Mouse (Mus musculus): ENCODE measurements at regions not wholly inside any gene's neighbourhood (a gene's known extent, or its start where the extent isn't known, plus 50 kb on each side); places are given as distances from the start of the nearest gene placed in this dataset.

GRCm38 (mm10) chr16:86136169-86136568 lies 234.5 kb upstream of the Adamts5 start:
- Histone ChIP-seq H3K36me3 (replicated peaks) (no peaks in the 10 kb centered on the region), H3K27me3 (no peaks in the 10 kb centered on the region), H3K4me3 (replicated peaks) (no peak overlapping the region), H3K4me2 (no peak overlapping the region), H3K27ac (replicated peaks) (no peak overlapping the region), H3K9ac (no peak overlapping the region), H3K9me3 (replicated peaks) (no peaks in the 10 kb centered on the region), H3K4me1 (replicated peaks) (no peaks in the 10 kb centered on the region)
- 39% methylated on average over 3 of the region's 3 CpGs for WGBS (ENCODE audit: insufficient replicate concordance)
- no peak for ATAC-seq (ENCODE audit: insufficient read depth)

DNA sequence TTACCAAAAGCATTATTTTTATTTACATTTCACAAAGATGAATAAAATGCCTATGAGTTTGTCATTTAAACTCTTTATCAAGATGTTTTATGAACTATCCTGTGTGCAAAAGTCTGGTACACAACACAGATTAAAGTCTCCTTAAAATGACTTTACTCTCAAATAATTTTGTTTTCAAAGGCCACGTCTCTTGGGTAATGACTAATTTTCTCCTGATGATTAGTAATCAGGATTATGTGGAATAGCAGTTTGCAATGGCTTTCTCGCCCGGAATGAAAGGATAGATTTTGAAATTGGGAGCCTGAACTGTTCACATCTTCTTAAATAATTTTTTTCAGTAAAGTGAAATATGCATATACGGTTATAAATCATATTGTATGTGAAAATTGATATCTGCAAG lies 225.8 kb upstream of the Adamts5 start:
- Histone ChIP-seq H3K4me2 (no peak overlapping the region), H3K9ac (no peak overlapping the region), H3K27ac (replicated peaks) (no peak overlapping the region), H3K4me3 (replicated peaks) (no peak overlapping the region), H3K27me3 (no peaks in the 10 kb centered on the region), H3K36me3 (replicated peaks) (no peaks in the 10 kb centered on the region), H3K4me1 (replicated peaks) (no peaks in the 10 kb centered on the region), H3K9me3 (replicated peaks) (no peaks in the 10 kb centered on the region)
- WGBS (ENCODE audit: insufficient replicate concordance), result 66% methylated on average over 4 of the region's 4 CpGs
- ATAC-seq (ENCODE audit: insufficient read depth), result no peak

DNA sequence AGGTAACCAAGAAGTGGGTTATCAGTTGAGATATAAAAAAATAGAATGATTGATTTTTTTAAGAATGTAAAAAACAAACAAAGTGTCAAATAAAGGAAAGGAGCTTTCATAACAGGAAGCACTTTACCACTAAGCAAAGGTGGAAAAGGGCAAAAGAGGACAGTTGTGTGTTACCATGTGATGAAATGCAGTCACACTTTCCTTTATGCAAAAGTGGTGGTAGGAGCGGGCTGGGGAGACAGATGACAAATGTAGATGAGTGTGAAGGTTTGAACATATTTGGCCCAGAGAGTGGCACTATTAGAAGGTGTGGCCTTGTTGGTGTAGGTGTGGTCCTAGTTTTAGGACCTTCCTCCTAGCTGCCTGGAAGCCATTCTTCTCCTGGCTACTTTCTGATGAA lies 222.6 kb upstream of the Adamts5 start:
- Histone ChIP-seq H3K9ac (no peak overlapping the region), H3K4me3 (replicated peaks) (no peak overlapping the region), H3K4me1 (replicated peaks) (no peaks in the 10 kb centered on the region), H3K4me2 (no peak overlapping the region), H3K27ac (replicated peaks) (no peak overlapping the region), H3K9me3 (replicated peaks) (no peaks in the 10 kb centered on the region), H3K36me3 (replicated peaks) (no peaks in the 10 kb centered on the region), H3K27me3 (no peaks in the 10 kb centered on the region)
- WGBS (ENCODE audit: insufficient replicate concordance), result 74% methylated on average over 1 of the region's 1 CpGs
- no peak for ATAC-seq (ENCODE audit: insufficient read depth)

- Histone ChIP-seq H3K4me2 (no peak overlapping the region), H3K4me1 (replicated peaks) (no peaks in the 10 kb centered on the region), H3K27ac (replicated peaks) (no peak overlapping the region), H3K27me3 (no peaks in the 10 kb centered on the region), H3K9me3 (replicated peaks) (no peaks in the 10 kb centered on the region), H3K36me3 (replicated peaks) (no peaks in the 10 kb centered on the region), H3K4me3 (replicated peaks) (no peak overlapping the region), H3K9ac (no peak overlapping the region)
- WGBS (ENCODE audit: insufficient replicate concordance), result 35% methylated on average over 1 of the region's 1 CpGs
- no peak for ATAC-seq (ENCODE audit: insufficient read depth)
Measured at GRCm38 (mm10) chr16:86122936-86123335, 221.3 kb upstream of the Adamts5 start.

- Histone ChIP-seq H3K36me3 (replicated peaks) (no peaks in the 10 kb centered on the region), H3K4me3 (replicated peaks) (no peak overlapping the region), H3K9ac (no peak overlapping the region), H3K4me1 (replicated peaks) (no peaks in the 10 kb centered on the region), H3K27me3 (no peaks in the 10 kb centered on the region), H3K9me3 (replicated peaks) (no peaks in the 10 kb centered on the region), H3K27ac (replicated peaks) (no peak overlapping the region), H3K4me2 (no peak overlapping the region)
- no peak for ATAC-seq (ENCODE audit: insufficient read depth)
Measured at GRCm38 (mm10) chr16:86117959-86118358, 216.3 kb upstream of the Adamts5 start.

DNA sequence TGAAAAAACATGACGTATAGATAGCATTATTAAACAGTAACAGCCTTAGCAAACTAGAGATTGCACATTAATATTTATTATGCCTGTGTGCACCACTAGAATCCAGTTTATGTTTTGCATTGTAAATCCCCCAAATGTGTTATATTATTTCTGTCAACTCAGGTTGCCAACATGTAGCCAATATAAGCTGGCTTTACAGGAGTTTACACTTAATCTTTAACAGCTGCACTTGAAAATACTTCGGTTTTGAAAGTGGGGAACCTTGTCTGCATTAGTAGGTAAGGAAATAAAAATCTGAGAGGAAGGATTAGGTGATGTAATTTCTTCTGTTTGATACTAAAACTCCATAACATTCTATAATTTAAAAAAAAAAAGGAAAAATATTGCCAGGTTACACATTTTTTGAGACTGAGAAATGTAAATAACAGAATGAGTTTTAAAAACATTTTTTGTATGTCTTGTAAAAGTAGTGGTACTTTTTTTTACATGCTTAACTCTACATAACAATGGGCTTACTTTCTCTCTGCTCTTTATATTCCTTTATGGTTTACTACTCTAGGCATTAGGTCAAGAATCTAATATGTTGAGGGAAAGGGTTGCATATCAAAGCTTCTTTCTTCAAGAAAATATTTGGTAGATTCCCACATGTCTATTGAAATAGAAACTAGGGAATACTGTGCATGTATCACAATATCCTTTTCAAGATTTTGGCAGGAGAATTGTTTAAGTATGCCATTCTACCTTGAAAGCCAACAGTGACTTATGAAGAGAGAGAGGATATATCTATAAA lies 214.2 kb upstream of the Adamts5 start:
- Histone ChIP-seq H3K9me3 (replicated peaks) (no peaks in the 10 kb centered on the region), H3K4me2 (no peak overlapping the region), H3K27me3 (no peaks in the 10 kb centered on the region), H3K4me3 (replicated peaks) (no peak overlapping the region), H3K36me3 (replicated peaks) (no peaks in the 10 kb centered on the region), H3K27ac (replicated peaks) (no peak overlapping the region), H3K9ac (no peak overlapping the region), H3K4me1 (replicated peaks) (no peaks in the 10 kb centered on the region)
- WGBS (ENCODE audit: insufficient replicate concordance), result 46% methylated on average over 2 of the region's 2 CpGs
- ATAC-seq (ENCODE audit: insufficient read depth), result no peak

DNA sequence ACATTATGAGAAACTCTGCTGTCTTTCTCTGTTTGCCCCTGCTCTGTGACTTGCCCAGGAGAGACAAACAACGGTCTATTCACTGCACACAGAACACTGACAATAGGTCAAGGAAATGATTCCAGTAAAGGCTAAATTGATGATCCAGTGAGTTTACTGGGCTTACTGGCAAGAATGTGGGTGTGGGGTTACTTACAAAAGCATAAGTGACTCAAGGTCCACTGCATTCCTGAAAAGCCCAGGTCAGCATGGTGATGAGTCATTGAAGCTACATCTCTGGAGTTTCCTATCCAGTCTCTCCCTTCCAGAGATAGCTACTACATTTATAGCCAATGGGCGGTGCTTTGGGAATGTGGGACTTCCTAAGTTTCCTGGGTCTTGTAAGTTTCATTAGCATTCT lies 192.8 kb upstream of the Adamts5 start:
- Histone ChIP-seq H3K4me2 (no peak overlapping the region), H3K4me3 (replicated peaks) (no peak overlapping the region), H3K36me3 (replicated peaks) (no peaks in the 10 kb centered on the region), H3K9me3 (replicated peaks) (no peaks in the 10 kb centered on the region), H3K4me1 (replicated peaks) (no peaks in the 10 kb centered on the region), H3K27me3 (no peaks in the 10 kb centered on the region), H3K9ac (no peak overlapping the region), H3K27ac (replicated peaks) (no peak overlapping the region)
- 62% methylated on average over 2 of the region's 2 CpGs for WGBS (ENCODE audit: insufficient replicate concordance)
- no peak for ATAC-seq (ENCODE audit: insufficient read depth)

DNA sequence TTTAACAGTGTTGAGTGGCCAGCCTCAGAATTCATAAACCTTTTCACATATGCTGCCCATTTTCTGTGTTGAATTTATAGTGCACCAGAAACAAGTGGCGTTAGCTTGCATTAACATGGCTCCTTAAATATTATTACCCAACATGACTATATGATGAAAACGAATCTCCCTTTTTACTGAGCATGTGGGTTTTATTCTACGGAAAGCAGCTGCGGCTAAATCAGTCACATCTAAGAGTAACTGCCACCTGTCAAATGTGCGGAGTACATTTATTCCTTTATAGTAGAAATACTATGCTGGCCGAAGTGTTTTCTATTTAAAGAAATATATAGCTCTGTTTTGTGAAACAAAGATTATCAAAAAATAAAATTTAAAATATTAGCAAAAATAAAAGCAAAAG lies 188.5 kb upstream of the Adamts5 start:
- no peaks in the 10 kb centered on the region for H3K36me3 ChIP-seq (replicated peaks)
- ATAC-seq (ENCODE audit: insufficient read depth), result no peak
- no peaks in the 10 kb centered on the region for H3K27me3 ChIP-seq
- H3K9ac ChIP-seq, result no peak overlapping the region
- H3K4me1 ChIP-seq (replicated peaks), result no peaks in the 10 kb centered on the region
- H3K4me3 ChIP-seq (replicated peaks), result no peak overlapping the region
- no peak overlapping the region for H3K4me2 ChIP-seq
- H3K27ac ChIP-seq (replicated peaks), result no peak overlapping the region
- WGBS (ENCODE audit: insufficient replicate concordance), result 73% methylated on average over 6 of the region's 6 CpGs
- H3K9me3 ChIP-seq (replicated peaks), result no peaks in the 10 kb centered on the region

DNA sequence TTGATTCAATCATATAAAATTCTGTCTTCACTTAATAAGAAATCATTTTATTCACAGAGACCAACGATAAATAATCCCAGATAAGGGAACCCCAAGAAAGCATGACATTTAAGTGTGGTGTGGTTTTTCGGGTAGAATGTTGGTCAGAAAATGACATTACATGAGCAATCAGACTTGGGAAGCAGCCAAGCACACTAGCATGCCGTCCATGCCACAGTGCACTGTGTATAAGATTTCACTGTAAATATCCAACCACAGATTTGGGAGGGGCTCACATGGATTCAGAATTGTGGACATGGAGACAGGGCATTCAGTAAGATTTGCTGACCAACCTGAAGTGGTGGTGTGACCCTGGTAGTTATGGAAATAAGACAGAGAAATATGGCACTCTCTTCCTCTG lies 185.8 kb upstream of the Adamts5 start:
- no peaks in the 10 kb centered on the region for H3K36me3 ChIP-seq (replicated peaks)
- 58% methylated on average over 3 of the region's 3 CpGs for WGBS (ENCODE audit: insufficient replicate concordance)
- no peak overlapping the region for H3K4me2 ChIP-seq
- no peak overlapping the region for H3K27ac ChIP-seq (replicated peaks)
- no peak for ATAC-seq (ENCODE audit: insufficient read depth)
- no peaks in the 10 kb centered on the region for H3K27me3 ChIP-seq
- H3K4me3 ChIP-seq (replicated peaks), result no peak overlapping the region
- no peaks in the 10 kb centered on the region for H3K9me3 ChIP-seq (replicated peaks)
- no peak overlapping the region for H3K9ac ChIP-seq
- H3K4me1 ChIP-seq (replicated peaks), result no peaks in the 10 kb centered on the region

DNA sequence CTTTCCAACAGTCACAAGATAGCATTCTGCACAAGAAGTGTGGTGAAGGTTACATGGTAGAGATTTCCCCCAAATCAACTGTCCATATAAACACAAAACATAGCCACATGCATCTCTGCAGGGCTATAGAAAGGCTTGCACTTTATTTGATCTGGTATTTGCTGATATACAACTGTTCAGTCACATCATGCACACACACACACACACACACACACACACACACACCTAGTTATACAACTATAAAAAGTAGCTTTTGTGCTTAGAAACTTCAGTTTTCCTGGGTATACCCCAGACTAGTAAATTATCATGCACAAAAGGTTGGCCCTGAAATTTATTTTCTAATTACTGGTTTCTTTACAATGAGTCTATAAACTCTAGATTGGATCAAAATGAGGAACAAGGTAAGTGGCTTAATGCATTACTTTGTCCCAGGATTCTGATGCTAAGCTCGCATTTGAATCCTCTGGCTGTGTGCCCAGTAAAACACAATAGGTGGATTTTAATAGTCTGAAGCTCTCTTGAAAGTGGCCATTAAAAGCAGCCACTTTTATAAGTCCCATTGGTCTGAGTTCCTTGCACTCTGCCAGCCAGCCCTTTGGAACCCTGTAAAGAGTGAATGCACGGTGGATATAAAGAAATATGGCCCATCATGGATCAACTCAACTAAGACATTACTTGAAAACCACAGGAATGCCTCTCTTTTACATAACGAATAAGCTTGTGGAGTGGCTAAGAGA lies 166.2 kb upstream of the Adamts5 start:
- Histone ChIP-seq H3K27me3 (no peaks in the 10 kb centered on the region), H3K9ac (no peak overlapping the region), H3K36me3 (replicated peaks) (no peaks in the 10 kb centered on the region), H3K27ac (replicated peaks) (no peak overlapping the region), H3K4me2 (no peak overlapping the region), H3K9me3 (replicated peaks) (no peaks in the 10 kb centered on the region), H3K4me1 (replicated peaks) (no peaks in the 10 kb centered on the region), H3K4me3 (replicated peaks) (no peak overlapping the region)
- no peak for ATAC-seq (ENCODE audit: insufficient read depth)
- WGBS (ENCODE audit: insufficient replicate concordance), result 35% methylated on average over 3 of the region's 3 CpGs

- Histone ChIP-seq H3K27ac (replicated peaks) (no peak overlapping the region), H3K27me3 (no peaks in the 10 kb centered on the region), H3K4me1 (replicated peaks) (no peaks in the 10 kb centered on the region), H3K9me3 (replicated peaks) (no peaks in the 10 kb centered on the region), H3K9ac (no peak overlapping the region), H3K36me3 (replicated peaks) (no peaks in the 10 kb centered on the region), H3K4me3 (replicated peaks) (no peak overlapping the region), H3K4me2 (no peak overlapping the region)
- WGBS (ENCODE audit: insufficient replicate concordance), result 49% methylated on average over 5 of the region's 5 CpGs
- no peak for ATAC-seq (ENCODE audit: insufficient read depth)
Measured at GRCm38 (mm10) chr16:86060087-86060486, 158.5 kb upstream of the Adamts5 start.

DNA sequence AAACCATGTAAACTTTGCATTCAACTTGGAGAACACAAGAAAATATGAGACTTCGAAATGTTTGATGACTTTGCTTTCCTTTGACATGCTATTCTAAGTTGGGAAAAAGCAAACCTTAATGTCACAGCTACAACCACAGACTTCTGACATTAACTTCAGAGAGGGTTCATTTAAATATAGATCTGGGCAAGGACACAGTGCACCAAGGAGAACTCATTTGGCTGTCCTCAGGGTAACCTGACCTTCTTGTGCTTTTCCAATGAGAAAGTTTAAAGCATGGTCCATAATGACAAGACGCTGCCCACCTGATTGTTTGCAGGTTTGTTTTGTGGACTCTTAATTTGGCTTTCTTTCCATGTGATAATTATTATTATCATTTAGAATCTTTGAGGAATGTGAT lies 143.1 kb upstream of the Adamts5 start:
- Histone ChIP-seq H3K4me2 (no peak overlapping the region), H3K4me1 (replicated peaks) (no peaks in the 10 kb centered on the region), H3K27me3 (no peaks in the 10 kb centered on the region), H3K9ac (no peak overlapping the region), H3K4me3 (replicated peaks) (no peak overlapping the region), H3K9me3 (replicated peaks) (no peaks in the 10 kb centered on the region), H3K36me3 (replicated peaks) (no peaks in the 10 kb centered on the region), H3K27ac (replicated peaks) (no peak overlapping the region)
- WGBS (ENCODE audit: insufficient replicate concordance), result 61% methylated on average over 2 of the region's 2 CpGs
- no peak for ATAC-seq (ENCODE audit: insufficient read depth)
